Mouse (Mus musculus) midbrain, embryonic 15.5 days (tissue): ENCODE results near the gene Tmem266. TPM values are rescaled to one million over a fixed set of nuclear protein-coding genes. Genes with fewer than 3 reads are reported as not detected.

Source experiments
- ATAC-seq: fragments of 200-750 bp; cut with Nextera tagmentation; replicated peaks from 2 replicates; pipeline ENCODE4 v1.8.0; 2017; ENCODE audit warnings: moderate TSS enrichment
- H3K27ac ChIP-seq: fragments of 300-500 bp; sonication (generic); 2 replicates; pipeline ENCODE4 v1.5.1; 2015; ENCODE audit warnings: mild to moderate bottlenecking, inconsistent platforms
- H3K27me3 ChIP-seq: fragments of 300-500 bp; sonication (generic); replicated peaks from 2 replicates; pipeline ENCODE4 v1.6.1; 2015; ENCODE audit warnings: inconsistent platforms
- H3K36me3 ChIP-seq: fragments of 300-500 bp; sonication (generic); replicated peaks from 2 replicates; pipeline ENCODE4 v1.6.1; 2015; ENCODE audit warnings: inconsistent platforms
- H3K4me1 ChIP-seq: fragments of 300-500 bp; sonication (generic); 2 replicates; pipeline ENCODE4 v1.6.1; 2015; ENCODE audit warnings: inconsistent platforms
- H3K4me2 ChIP-seq: fragments of 300-500 bp; sonication (generic); 2 replicates; pipeline ENCODE4 v1.6.1; 2015; ENCODE audit warnings: inconsistent platforms, mild to moderate bottlenecking, moderate library complexity
- H3K4me3 ChIP-seq: fragments of 300-500 bp; sonication (generic); 2 replicates; pipeline ENCODE4 v1.5.1; 2015; ENCODE audit warnings: mild to moderate bottlenecking, inconsistent platforms
- H3K9ac ChIP-seq: fragments of 300-500 bp; sonication (generic); 2 replicates; pipeline ENCODE4 v1.6.1; 2015; ENCODE audit warnings: mild to moderate bottlenecking, inconsistent platforms
- H3K9me3 ChIP-seq: fragments of 300-500 bp; sonication (generic); 2 replicates; pipeline ENCODE4 v1.6.1; 2016; ENCODE audit warnings: inconsistent platforms
- WGBS: fragments of 180-500 bp; shearing (Covaris S2); methylation state at CpG from one replicate; pipeline ENCODE4 v1.1.7; 2015; ENCODE audit warnings: mixed read lengths; 5-methylcytosine and 5-hydroxymethylcytosine counted together
- polyA plus RNA-seq: library from polyadenylated mRNA; unstranded; fragments of >200 nt; fragmentation: Nextera tagmentation; extraction: Ambion mirVana; gene quantifications from 2 replicates; pipeline ENCODE4 v1.2.1, GENCODE M21; 2015

Tmem266 gene
- polyA plus RNA-seq, 1 experiment from 2014 or later = 5.8 TPM

- Histone ChIP-seq H3K4me1 (no peaks in the 10 kb centered on the region), H3K36me3 (no peaks in the 10 kb centered on the region), H3K27me3 (no peaks in the 10 kb centered on the region), H3K9me3 (no peaks in the 10 kb centered on the region), H3K4me2 (no peak overlapping the region), H3K27ac (no peak overlapping the region), H3K9ac (no peak overlapping the region), H3K4me3 (no peak overlapping the region)
- WGBS = 92% methylated on average over 7 of the region's 7 CpGs
- ATAC-seq = no peak
Measured at GRCm38 (mm10) chr9:55345332-55345731, 18.6 kb downstream of the Tmem266 start.

- Histone ChIP-seq H3K9ac (no peak overlapping the region), H3K9me3 (no peaks in the 10 kb centered on the region), H3K4me3 (no peak overlapping the region), H3K4me1 (no peaks in the 10 kb centered on the region), H3K36me3 (no peaks in the 10 kb centered on the region), H3K27me3 (no peaks in the 10 kb centered on the region), H3K27ac (no peak overlapping the region), H3K4me2 (no peak overlapping the region)
- no peak for ATAC-seq
- WGBS = 78% methylated on average over 3 of the region's 3 CpGs
Measured at GRCm38 (mm10) chr9:55348664-55349063, 22.0 kb downstream of the Tmem266 start.

GRCm38 (mm10) chr9:55354686-55355085, 28.0 kb downstream of the Tmem266 start:
- Histone ChIP-seq H3K27me3 (no peaks in the 10 kb centered on the region), H3K36me3 (no peaks in the 10 kb centered on the region), H3K9ac (no peak overlapping the region), H3K27ac (no peak overlapping the region), H3K4me2 (no peak overlapping the region), H3K4me1 (0 out of 2 replicates have a peak, but pooled peaks cover 4% of the 10 kb centered on the region), H3K9me3 (no peaks in the 10 kb centered on the region), H3K4me3 (no peak overlapping the region)
- no peak for ATAC-seq
- 81% methylated on average over 3 of the region's 3 CpGs for WGBS

GRCm38 (mm10) chr9:55355270-55355834, 28.6 kb downstream of the Tmem266 start:
- 0 out of 2 replicates have a peak, but pooled peaks cover 4% of the 10 kb centered on the region for H3K4me1 ChIP-seq
- WGBS = 32% methylated on average over 8 of the region's 8 CpGs
- H3K9ac ChIP-seq = no peak overlapping the region
- no peaks in the 10 kb centered on the region for H3K36me3 ChIP-seq
- no peak overlapping the region for H3K4me2 ChIP-seq
- peak; percentile 63; the same call in 1 of the 2 replicates for ATAC-seq
- no peaks in the 10 kb centered on the region for H3K9me3 ChIP-seq
- H3K27me3 ChIP-seq = no peaks in the 10 kb centered on the region
- H3K4me3 ChIP-seq = no peak overlapping the region
- no peak overlapping the region for H3K27ac ChIP-seq

- Histone ChIP-seq H3K36me3 (no peaks in the 10 kb centered on the region), H3K4me1 (0 out of 2 replicates have a peak, but pooled peaks cover 4% of the 10 kb centered on the region), H3K27me3 (no peaks in the 10 kb centered on the region), H3K4me3 (no peak overlapping the region), H3K4me2 (no peak overlapping the region), H3K9ac (no peak overlapping the region), H3K27ac (no peak overlapping the region), H3K9me3 (no peaks in the 10 kb centered on the region)
- WGBS = 84% methylated on average over 1 of the region's 1 CpGs
- ATAC-seq = no peak
Measured at GRCm38 (mm10) chr9:55357164-55357563, 30.5 kb downstream of the Tmem266 start.

GRCm38 (mm10) chr9:55360372-55360771, 33.7 kb downstream of the Tmem266 start:
- ATAC-seq = no peak
- Histone ChIP-seq H3K4me1 (0 out of 2 replicates have a peak, but pooled peaks cover 1% of the 10 kb centered on the region), H3K4me2 (no peak overlapping the region), H3K9me3 (no peaks in the 10 kb centered on the region), H3K9ac (no peak overlapping the region), H3K27ac (no peak overlapping the region), H3K36me3 (no peaks in the 10 kb centered on the region), H3K4me3 (no peak overlapping the region), H3K27me3 (no peaks in the 10 kb centered on the region)
- WGBS = 90% methylated on average over 3 of the region's 3 CpGs

- Histone ChIP-seq H3K4me3 (no peak overlapping the region), H3K4me1 (no peaks in the 10 kb centered on the region), H3K27me3 (no peaks in the 10 kb centered on the region), H3K9ac (no peak overlapping the region), H3K9me3 (no peaks in the 10 kb centered on the region), H3K4me2 (no peak overlapping the region), H3K36me3 (no peaks in the 10 kb centered on the region), H3K27ac (no peak overlapping the region)
- no peak for ATAC-seq
- WGBS = 61% methylated on average over 7 of the region's 7 CpGs
Measured at GRCm38 (mm10) chr9:55360861-55361260, 34.1 kb downstream of the Tmem266 start.

- no peaks in the 10 kb centered on the region for H3K36me3 ChIP-seq
- no peak for ATAC-seq
- no peak overlapping the region for H3K9ac ChIP-seq
- no peak overlapping the region for H3K4me2 ChIP-seq
- H3K9me3 ChIP-seq = no peaks in the 10 kb centered on the region
- no peak overlapping the region for H3K4me3 ChIP-seq
- no peak overlapping the region for H3K27ac ChIP-seq
- H3K27me3 ChIP-seq = no peaks in the 10 kb centered on the region
- H3K4me1 ChIP-seq = no peaks in the 10 kb centered on the region
- WGBS = 88% methylated on average over 5 of the region's 5 CpGs
Measured at GRCm38 (mm10) chr9:55361969-55362368, 35.3 kb downstream of the Tmem266 start.

GRCm38 (mm10) chr9:55363707-55364106, 37.0 kb downstream of the Tmem266 start:
- H3K27ac ChIP-seq = no peak overlapping the region
- no peaks in the 10 kb centered on the region for H3K36me3 ChIP-seq
- no peak overlapping the region for H3K4me2 ChIP-seq
- no peaks in the 10 kb centered on the region for H3K27me3 ChIP-seq
- H3K9me3 ChIP-seq = no peaks in the 10 kb centered on the region
- no peak overlapping the region for H3K9ac ChIP-seq
- H3K4me3 ChIP-seq = no peak overlapping the region
- no peak for ATAC-seq
- H3K4me1 ChIP-seq = no peaks in the 10 kb centered on the region

GRCm38 (mm10) chr9:55368011-55368410, 41.3 kb downstream of the Tmem266 start:
- H3K27me3 ChIP-seq = no peaks in the 10 kb centered on the region
- H3K4me1 ChIP-seq = no peaks in the 10 kb centered on the region
- 62% methylated on average over 3 of the region's 3 CpGs for WGBS

GRCm38 (mm10) chr9:55371908-55372307, 45.2 kb downstream of the Tmem266 start:
- H3K9ac ChIP-seq = no peak overlapping the region
- H3K27me3 ChIP-seq = no peaks in the 10 kb centered on the region
- WGBS = 82% methylated on average over 7 of the region's 7 CpGs
- H3K27ac ChIP-seq = no peak overlapping the region
- no peak for ATAC-seq
- no peaks in the 10 kb centered on the region for H3K36me3 ChIP-seq
- H3K4me3 ChIP-seq = no peak overlapping the region
- no peaks in the 10 kb centered on the region for H3K4me1 ChIP-seq
- no peaks in the 10 kb centered on the region for H3K9me3 ChIP-seq
- no peak overlapping the region for H3K4me2 ChIP-seq

More at GRCm38 (mm10) chr9:55368011-55368410, 41.3 kb downstream of the Tmem266 start:
- Histone ChIP-seq H3K4me3 (no peak overlapping the region), H3K36me3 (no peaks in the 10 kb centered on the region), H3K27ac (no peak overlapping the region), H3K9me3 (no peaks in the 10 kb centered on the region), H3K9ac (no peak overlapping the region), H3K4me2 (no peak overlapping the region)
- ATAC-seq = no peak

GRCm38 (mm10) chr9:55377603-55378250, 51.0 kb downstream of the Tmem266 start:
- 91% methylated on average over 10 of the region's 10 CpGs for WGBS

GRCm38 (mm10) chr9:55381456-55381855, 54.7 kb downstream of the Tmem266 start:
- H3K4me2 ChIP-seq = no peak overlapping the region
- no peaks in the 10 kb centered on the region for H3K36me3 ChIP-seq
- ATAC-seq = no peak
- no peaks in the 10 kb centered on the region for H3K9me3 ChIP-seq
- H3K9ac ChIP-seq = no peak overlapping the region
- 91% methylated on average over 4 of the region's 4 CpGs for WGBS
- no peak overlapping the region for H3K27ac ChIP-seq
- no peak overlapping the region for H3K4me3 ChIP-seq
- H3K27me3 ChIP-seq = no peaks in the 10 kb centered on the region
- no peaks in the 10 kb centered on the region for H3K4me1 ChIP-seq

More at GRCm38 (mm10) chr9:55377603-55378250, 51.0 kb downstream of the Tmem266 start:
- Histone ChIP-seq H3K9me3 (no peaks in the 10 kb centered on the region), H3K4me3 (no peak overlapping the region), H3K4me1 (no peaks in the 10 kb centered on the region), H3K27ac (no peak overlapping the region), H3K4me2 (no peak overlapping the region), H3K36me3 (no peaks in the 10 kb centered on the region), H3K9ac (no peak overlapping the region), H3K27me3 (no peaks in the 10 kb centered on the region)
- ATAC-seq = no peak
